Mouse (Mus musculus) G1E (cell line): Measurements from ENCODE around the gene H2al1f.
"Not testable (repeated sequence)": the region's sequence is repeated elsewhere in the genome, so short reads cannot be mapped to it uniquely, and the experiment has no call there.

ENCODE experiments used
- CTCF ChIP-seq: IDR thresholded peaks from 2 replicates; pipeline ENCODE4 v1.5.1; 2012; ENCODE audit warnings: low read depth, low read length, inconsistent platforms, mixed read lengths
- GATA1 ChIP-seq: IDR thresholded peaks from 2 replicates; pipeline ENCODE4 v1.6.1; 2012; ENCODE audit warnings: borderline replicate concordance, low read length, inconsistent platforms, mixed read lengths
- GATA2 ChIP-seq: IDR thresholded peaks from 2 replicates; pipeline ENCODE4 v1.6.1; 2012; ENCODE audit warnings: low read depth, low read length, inconsistent platforms, borderline replicate concordance
- POLR2AphosphoS5 ChIP-seq: IDR thresholded peaks from 2 replicates; pipeline ENCODE4 v1.6.1; 2012; ENCODE audit warnings: low read depth, low read length, inconsistent platforms; ENCODE audit not compliant: insufficient replicate concordance
- TAL1 ChIP-seq: conservative IDR thresholded peaks from 2 replicates; pipeline ENCODE4 v1.6.1; 2012; ENCODE audit warnings: low read depth, low read length, inconsistent platforms, mixed read lengths

DNA sequence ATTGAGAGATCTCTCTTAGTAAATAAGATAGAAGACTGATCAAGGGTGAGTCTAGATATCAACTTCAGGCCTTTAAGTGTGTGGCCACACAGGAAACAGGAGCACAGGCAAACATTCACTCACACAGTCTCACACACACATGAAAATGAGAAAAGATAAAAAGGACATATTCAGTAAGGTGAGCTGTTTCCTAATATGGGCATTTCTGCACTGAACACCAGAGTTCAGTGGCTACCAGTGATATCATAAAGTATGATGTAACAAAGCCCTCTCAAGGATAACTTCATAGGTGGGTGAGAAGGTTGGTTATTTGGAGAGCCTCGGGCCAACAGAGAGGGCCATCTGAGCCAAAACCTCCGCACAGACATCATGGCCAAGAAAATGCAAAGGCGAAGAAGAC, 3.0 kb downstream of the H2al1f start, which contains the start of gene H2al1g:
- TF ChIP-seq CTCF, GATA1, TAL1, POLR2AphosphoS5, GATA2: not testable (repeated sequence)
